Mouse (Mus musculus): ENCODE measurements around the gene Vmn2r54. TPM values are rescaled to one million over a fixed set of nuclear protein-coding genes. Genes with fewer than 3 reads are reported as not detected.

The Vmn2r54 gene
- polyA plus RNA-seq (2012; rRNA removed; ENCODE audit: low replicate concordance): not detected in 2 replicates

GRCm38 (mm10) chr7:12640219-12640618 lies at the start of gene Vmn2r54:
Gene Vmn2r54 (minus strand): TSS chr7:12640319.

GRCm38 (mm10) chr7:12684903-12685302 lies 44.8 kb upstream of the Vmn2r54 start, which contains the start of gene Vmn2r55:
Gene Vmn2r55 (minus strand): TSS chr7:12685003.

GRCm38 (mm10) chr7:12608688-12609087 lies 31.4 kb downstream of the Vmn2r54 start, which contains the start of gene Vmn2r53:
Gene Vmn2r53 (minus strand): TSS chr7:12608788.

Other genes with a start within 250 kb of the Vmn2r54 start
- gene Zfp551, start 217.6 kb downstream of the Vmn2r54 start, polyA plus RNA-seq (2012; rRNA removed; ENCODE audit: low replicate concordance): 0.08 and 0.48 TPM in 2 replicates
- gene Zfp606, start 162.0 kb downstream of the Vmn2r54 start, polyA plus RNA-seq (2012; rRNA removed; ENCODE audit: low replicate concordance): 1.0 and 2.1 TPM in 2 replicates
- not detected in 2 replicates for gene 2900092C05Rik, start 127.8 kb downstream of the Vmn2r54 start, polyA plus RNA-seq (2012; rRNA removed; ENCODE audit: low replicate concordance)
- under 0.01 TPM in 1 of 2 replicates, not detected in the other for gene Vmn2r53, start 31.5 kb downstream of the Vmn2r54 start, polyA plus RNA-seq (2012; rRNA removed; ENCODE audit: low replicate concordance)
- gene Vmn2r55, start 44.7 kb upstream of the Vmn2r54 start, polyA plus RNA-seq (2012; rRNA removed; ENCODE audit: low replicate concordance): not detected in 2 replicates
- gene Vmn2r56, start 94.7 kb upstream of the Vmn2r54 start, polyA plus RNA-seq (2012; rRNA removed; ENCODE audit: low replicate concordance): not detected in 2 replicates
- gene Zscan18, start 163.3 kb upstream of the Vmn2r54 start, polyA plus RNA-seq (2012; rRNA removed; ENCODE audit: low replicate concordance): 0.25 and 0.32 TPM in 2 replicates
- gene Zfp329, start 178.5 kb upstream of the Vmn2r54 start, polyA plus RNA-seq (2012; rRNA removed; ENCODE audit: low replicate concordance): 0.04 and 0.11 TPM in 2 replicates
- 4.8 and 5.0 TPM in 2 replicates for gene Zfp110, start 194.4 kb upstream of the Vmn2r54 start, polyA plus RNA-seq (2012; rRNA removed; ENCODE audit: low replicate concordance)
- gene Zfp128, start 240.9 kb upstream of the Vmn2r54 start, polyA plus RNA-seq (2012; rRNA removed; ENCODE audit: low replicate concordance): 0.16 TPM in 1 of 2 replicates, not detected in the other